Mouse (Mus musculus) layer of hippocampus, adult 2 months (tissue): Measurements from ENCODE around the gene Clic3. TPM values are rescaled to one million over a fixed set of nuclear protein-coding genes. Genes with fewer than 3 reads are reported as not detected.
"Not testable (repeated sequence)": the region's sequence is repeated elsewhere in the genome, so short reads cannot be mapped to it uniquely, and the experiment has no call there.

Experiments used
- DNase-seq, 2 experiments: peaks; one replicate each; pipeline ENCODE4 v3.0.0; 2022; ENCODE audit warnings: low spot score in 2 of 2
- H3K27ac ChIP-seq: fragments of 200-600 bp; 2 replicates; pipeline ENCODE4 v1.8.1; 2022
- H3K4me3 ChIP-seq: fragments of 200-600 bp; 2 replicates; pipeline ENCODE4 v1.8.1; 2022; ENCODE audit warnings: mild to moderate bottlenecking
- CTCF ChIP-seq: fragments of 200-600 bp; conservative IDR thresholded peaks from 2 replicates; pipeline ENCODE4 v1.8.1; 2022; ENCODE audit warnings: antibody characterized with exemption, mild to moderate bottlenecking, moderate library complexity
- long read RNA-seq, 2 experiments: library from polyadenylated mRNA; stranded (forward); transcript quantifications; one replicate each; pipeline ENCODE4 v2.0.0; 2021; ENCODE audit warnings: borderline mapping rate in 2 of 2
- total RNA-seq, 2 experiments: library from RNA; stranded (reverse); gene quantifications; 2 replicates each; pipeline ENCODE4 v1.2.3; 2021

Clic3 gene
- under 1 TPM in 1 of 2 experiments, not detected in 1; 0.49 TPM for total RNA-seq
- long read RNA-seq, experiment 1, result 0 reads
- long read RNA-seq, experiment 2, result 0 reads

GRCm38 (mm10) chr2:25456205-25456953, at the start of gene Clic3:
Gene Clic3 (plus strand): TSS chr2:25456838.
- no peak within 1 kb of the TSS for H3K4me3 ChIP-seq
- H3K27ac ChIP-seq, result no peak within 1 kb of the TSS
- no peak for DNase-seq
- TF ChIP-seq CTCF, result no peak

GRCm38 (mm10) chr2:25408908-25409307, 47.7 kb upstream of the Clic3 start:
- no peak for DNase-seq
- Histone ChIP-seq H3K4me3 (no peak overlapping the region), H3K27ac (no peak overlapping the region)
- no peak for TF ChIP-seq CTCF

GRCm38 (mm10) chr2:25413436-25413835, 43.2 kb upstream of the Clic3 start:
- not testable (repeated sequence) for DNase-seq, H3K27ac ChIP-seq, H3K4me3 ChIP-seq
- TF ChIP-seq CTCF, result peak; percentile 73

- DNase-seq, result no peak
- TF ChIP-seq CTCF, result no peak
- H3K27ac ChIP-seq, result no peak overlapping the region
- H3K4me3 ChIP-seq, result no peak overlapping the region
Measured at GRCm38 (mm10) chr2:25417426-25417825, 39.2 kb upstream of the Clic3 start.

- peak; percentile 72 for TF ChIP-seq CTCF
- DNase-seq, result peak in 1 of 2 experiments; percentile 49
- Histone ChIP-seq H3K27ac (no peak overlapping the region), H3K4me3 (no peak overlapping the region)
Measured at GRCm38 (mm10) chr2:25421896-25422295, 34.7 kb upstream of the Clic3 start.

GRCm38 (mm10) chr2:25422587-25423410, 33.8 kb upstream of the Clic3 start, which contains the start of gene Fut7:
Gene Fut7 (plus strand): TSS chr2:25423267.
- no peak for DNase-seq
- no peak for TF ChIP-seq CTCF
- H3K4me3 ChIP-seq, result no peak within 1 kb of the TSS
- H3K27ac ChIP-seq, result no peak within 1 kb of the TSS

GRCm38 (mm10) chr2:25423626-25424025, 33.0 kb upstream of the Clic3 start:
- Histone ChIP-seq H3K27ac (no peak overlapping the region), H3K4me3 (no peak overlapping the region)
- no peak for TF ChIP-seq CTCF
- no peak for DNase-seq

GRCm38 (mm10) chr2:25425481-25425880, 31.2 kb upstream of the Clic3 start:
- Histone ChIP-seq H3K4me3 (no peak overlapping the region), H3K27ac (no peak overlapping the region)
- DNase-seq, result no peak
- no peak for TF ChIP-seq CTCF

GRCm38 (mm10) chr2:25426721-25427191, 29.9 kb upstream of the Clic3 start:
- Histone ChIP-seq H3K27ac (no peak overlapping the region), H3K4me3 (no peak overlapping the region)
- TF ChIP-seq CTCF, result peak; percentile 84
- peak; percentile 55 to 73 for DNase-seq

- H3K4me3 ChIP-seq, result no peak overlapping the region
- TF ChIP-seq CTCF, result no peak
- DNase-seq, result no peak
- H3K27ac ChIP-seq, result 0 out of 2 replicates have a peak overlapping the region, but pooled peaks have one; percentile 14
Measured at GRCm38 (mm10) chr2:25427256-25427655, 29.4 kb upstream of the Clic3 start.

GRCm38 (mm10) chr2:25428442-25429236, 28.0 kb upstream of the Clic3 start, which contains the start of gene Abca2:
Gene Abca2 (plus strand): TSS chr2:25428703.
- H3K27ac ChIP-seq, result peak within 1 kb of the TSS; percentile 95
- peak; percentile 92 for TF ChIP-seq CTCF
- H3K4me3 ChIP-seq, result peak within 1 kb of the TSS; percentile 87
- peak; percentile 95 to 96 for DNase-seq

GRCm38 (mm10) chr2:25429435-25430180, 27.0 kb upstream of the Clic3 start:
- H3K27ac ChIP-seq, result peak overlapping the region; percentile 95
- DNase-seq, result no peak
- H3K4me3 ChIP-seq, result peak overlapping the region; percentile 87
- no peak for TF ChIP-seq CTCF
